8 mouse cellular contexts compared by ENCODE assay signal in genomic region chr7:28049476-28050409, GRCm38 (mm10). TPM values are rescaled to one million over a fixed set of nuclear protein-coding genes. Genes with fewer than 3 reads are reported as not detected.
DNase-seq lines count a peak whose midpoint lies in the region; ATAC-seq lines count a peak whose summit lies in the region.

Gene Psmc4, minus strand, starts transcription at chr7:28050101.

- peak; percentile 100 for ATAC-seq in inflammation-experienced regulatory T-cells, adult 6 months
- peak; percentile 98 for ATAC-seq in megakaryocyte-erythroid progenitor cell, adult 5-6 weeks (replicated peaks; ENCODE audit: low FRiP score, low TSS enrichment, poor library complexity, severe bottlenecking)

- DNase-seq in adrenal gland, adult (ENCODE audit: inconsistent age in 2 of 2, low spot score in 1 of 2), result peak; percentile 99
- peak; percentile 100 for DNase-seq in embryo, embryonic 10.5 days (ENCODE audit: low spot score)
- peak; percentile 98 for DNase-seq in gastrocnemius, postnatal 14 days
- peak; percentile 97 to 98 for DNase-seq in left cerebral cortex, postnatal 10 days (ENCODE audit: extremely low spot score in 1 of 2, low spot score in 2 of 2)
- DNase-seq in right cerebral cortex, postnatal 25 days, result peak; percentile 98
- peak; percentile 96 to 97 for DNase-seq in urinary bladder, postnatal 4 days (ENCODE audit: low spot score in 2 of 2)

- intact Hi-C loops in gastrocnemius, postnatal 14 days (cut with DNase I; ENCODE audit: low total_unique reads), result loop anchor here (10.0 kb wide), 1 partner anchor 95 kb away; no protein-coding TSS in a partner anchor
- intact Hi-C loops in left cerebral cortex, postnatal 10 days (cut with DNase I), result loop anchor here (1.0 to 5.0 kb wide), 3 partner anchors 53 to 119 kb away; no protein-coding TSS in a partner anchor

RNA-seq across cellular contexts. Expression of gene Psmc4, which starts in this region (rescaled TPM):
- total RNA-seq in gastrocnemius, postnatal 14 days (2021), result 100 to 1,000 TPM; 104 to 107 TPM
- polyA plus RNA-seq in inflammation-experienced regulatory T-cells, adult 6 months (2017; shearing (Covaris generic)), result 100 to 1,000 TPM; 176 to 203 (median 189) TPM
- 100 to 1,000 TPM; 128 to 135 TPM for total RNA-seq in left cerebral cortex, postnatal 10 days (2021)
- 170 and 195 TPM in 2 replicates for total RNA-seq in megakaryocyte-erythroid progenitor cell, adult 5-6 weeks (2014; fragmentation: Nextera tagmentation)
- total RNA-seq in megakaryocyte-erythroid progenitor cell, adult 5-6 weeks (2017), result 153 and 178 TPM in 2 replicates

Comparison
In these comparisons a context has a peak if more than half of its experiments do, and no peak if none do; other contexts are left out.
1. Peak in every context shown above with its lines: DNase-seq and ATAC-seq.